Mouse (Mus musculus) MEL (cell line): ENCODE data around the gene Ncoa3.

Experiments
- CTCF ChIP-seq, 3 experiments: IDR thresholded peaks in 2 of 3; conservative IDR thresholded peaks in 1 of 3; 2 replicates each; pipeline ENCODE4 v1.5.1; 2011 to 2012; ENCODE audit warnings: low read length in 3 of 3, low read depth in 2 of 3, mild to moderate bottlenecking in 2 of 3, improper control_type of control experiment in 1 of 3, inconsistent platforms in 1 of 3, mixed read lengths in 1 of 3, moderate library complexity in 1 of 3; ENCODE audit not compliant: control insufficient read depth in 1 of 3, insufficient read depth in 1 of 3, poor library complexity in 1 of 3, severe bottlenecking in 1 of 3
- GATA1 ChIP-seq: IDR thresholded peaks from 2 replicates; pipeline ENCODE4 v1.6.1; 2011; ENCODE audit warnings: low read depth, low read length, improper control_type of control experiment
- POLR2AphosphoS2 ChIP-seq: IDR thresholded peaks from 2 replicates; pipeline ENCODE4 v1.6.1; 2011; ENCODE audit warnings: low read length, improper control_type of control experiment
- ZC3H11A ChIP-seq: IDR thresholded peaks from 2 replicates; pipeline ENCODE4 v1.6.1; 2012; ENCODE audit warnings: low read depth, mild to moderate bottlenecking, inconsistent platforms, low read length, improper control_type of control experiment

GRCm38 (mm10) chr2:166000242-166000641 lies 7.8 kb downstream of the Ncoa3 start:
- no peak for TF ChIP-seq ZC3H11A
- no peak for TF ChIP-seq CTCF (IDR thresholded peaks at IDR 0.05 in 2 of 3, conservative IDR thresholded peaks at IDR 0.05 in 1 of 3; ENCODE audit: control insufficient read depth in 1 of 3, insufficient read depth in 1 of 3, low read depth in 2 of 3, low read length in 3 of 3, poor library complexity in 1 of 3, severe bottlenecking in 1 of 3)
- no peak for TF ChIP-seq GATA1
- no peak for TF ChIP-seq POLR2AphosphoS2
